Mouse (Mus musculus): ENCODE results near the gene Klra2.

The Klra2 gene

DNA sequence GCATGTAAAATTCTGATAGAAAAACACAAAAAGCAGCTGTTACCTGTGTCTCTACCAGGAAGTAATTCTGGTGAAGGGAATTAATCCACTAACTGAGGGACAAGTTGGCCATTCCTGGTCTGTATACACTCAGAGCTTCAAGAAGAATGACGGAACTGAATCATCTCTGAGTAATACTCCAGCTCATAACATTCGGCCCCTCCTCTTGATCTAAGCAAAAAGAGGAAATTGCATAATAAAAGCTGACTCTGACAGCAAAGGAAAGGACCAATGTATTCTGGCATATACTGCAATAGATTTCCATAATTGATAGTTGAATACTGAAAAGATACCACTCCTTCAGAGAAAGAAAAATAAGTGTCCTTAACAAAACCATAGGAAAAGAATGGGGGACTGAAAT, at the start of gene Klra2:
Klra2 (minus strand) TSS at position 157 of the 400 bp plus-strand sequence.
- in situ Hi-C loops (cut with MboI) = no loop called here

DNA sequence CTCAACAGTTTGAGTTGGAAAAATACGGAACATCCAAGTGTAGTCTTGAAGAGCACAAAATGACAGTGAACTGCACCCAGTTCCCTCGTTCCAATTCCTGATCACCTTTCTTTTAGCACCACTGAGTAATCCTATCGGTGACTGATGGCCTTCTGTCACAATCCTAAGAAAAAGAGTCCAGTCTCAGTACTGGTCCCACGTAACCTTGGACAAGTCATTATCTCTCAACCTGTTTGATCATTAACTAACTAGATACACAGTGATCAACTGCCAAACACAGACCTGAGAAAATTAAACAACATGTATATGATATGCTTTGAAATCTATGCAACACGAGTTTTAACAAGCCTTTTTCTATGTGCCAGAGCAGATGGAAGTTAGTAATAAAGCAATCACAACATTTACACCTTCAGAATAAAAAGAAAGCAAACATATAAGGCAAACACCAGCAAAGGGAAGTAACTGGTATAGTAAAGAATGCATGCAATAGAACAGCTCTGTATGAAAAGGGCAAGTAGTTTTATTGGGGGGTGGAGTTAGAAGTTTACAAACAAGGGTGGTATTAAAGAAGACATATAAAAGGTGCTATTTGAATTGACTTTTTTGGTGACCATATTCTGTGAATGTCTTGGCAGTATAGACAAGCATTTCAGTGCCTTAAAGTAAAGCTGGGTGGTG, 47.4 kb upstream of the Klra2 start:
- in situ Hi-C loops (cut with MboI) = loop anchor here (25.0 kb wide), 1 partner anchor 1707 kb away; the partner anchor contains the start of genes Klrd1 and Klre1

DNA sequence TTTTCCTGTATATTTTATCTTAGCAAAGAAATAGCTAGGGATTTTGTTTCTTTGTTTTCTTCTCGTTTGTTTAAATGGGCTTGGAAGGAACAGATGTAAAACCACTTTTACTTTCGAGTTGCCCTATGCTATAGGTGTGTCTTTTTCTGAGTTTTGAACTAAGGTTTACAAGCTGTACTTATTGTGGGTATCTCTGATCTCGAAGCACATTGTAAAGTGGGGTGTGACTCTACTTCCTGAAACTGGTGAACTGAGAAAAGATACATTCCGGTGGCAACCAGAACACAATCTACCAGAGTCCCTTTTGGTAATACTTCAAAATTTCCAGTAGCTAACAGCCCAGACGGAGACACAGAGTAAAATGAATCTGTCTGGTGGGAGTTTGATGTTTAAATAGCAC, 46.8 kb upstream of the Klra2 start:
- in situ Hi-C loops (cut with MboI) = loop anchor here (25.0 kb wide), 1 partner anchor 1707 kb away; the partner anchor contains the start of genes Klrd1 and Klre1

DNA sequence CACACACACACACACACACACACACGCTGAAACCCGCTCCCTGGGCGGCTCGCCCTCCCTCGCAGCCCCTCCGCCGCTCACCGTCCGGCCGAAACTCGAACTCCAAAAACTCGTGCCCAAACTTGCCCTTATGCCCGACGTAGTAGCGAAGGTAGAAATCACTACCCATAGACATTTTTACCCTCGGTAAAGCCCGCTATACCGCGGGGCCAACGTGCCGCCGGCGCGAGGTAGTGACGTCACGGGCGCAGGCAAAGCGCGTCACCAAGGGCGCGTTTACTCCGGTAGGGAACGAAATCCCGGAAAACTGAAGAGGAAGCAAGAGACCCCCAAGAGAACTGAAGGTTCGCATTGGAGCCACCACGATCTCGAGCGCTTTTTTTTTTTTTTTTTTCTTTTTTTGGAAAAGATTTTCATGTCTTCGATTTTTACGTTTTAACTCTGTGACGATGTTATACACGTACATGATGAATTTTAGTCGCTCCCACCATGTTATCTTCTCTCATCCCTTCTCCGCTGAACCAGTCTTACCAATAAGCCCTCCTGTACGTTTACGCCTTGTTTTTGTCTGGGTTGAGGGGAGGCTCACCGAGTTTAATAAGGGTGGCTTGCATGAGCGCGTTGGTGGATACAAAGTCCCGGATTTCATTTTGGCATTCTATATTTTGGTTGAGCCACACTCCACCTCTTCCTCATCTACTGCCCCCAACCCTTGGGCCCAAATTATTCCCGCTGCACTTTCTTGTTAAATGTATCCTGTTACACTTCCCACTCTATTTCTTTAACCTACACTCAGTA, 46.0 kb upstream of the Klra2 start, which contains the start of gene Magohb:
Magohb (minus strand) TSS at position 254 of the 798 bp plus-strand sequence.
- in situ Hi-C loops (cut with MboI) = loop anchor here (25.0 kb wide), 1 partner anchor 1706 kb away; the partner anchor contains the start of genes Klrd1 and Klre1

DNA sequence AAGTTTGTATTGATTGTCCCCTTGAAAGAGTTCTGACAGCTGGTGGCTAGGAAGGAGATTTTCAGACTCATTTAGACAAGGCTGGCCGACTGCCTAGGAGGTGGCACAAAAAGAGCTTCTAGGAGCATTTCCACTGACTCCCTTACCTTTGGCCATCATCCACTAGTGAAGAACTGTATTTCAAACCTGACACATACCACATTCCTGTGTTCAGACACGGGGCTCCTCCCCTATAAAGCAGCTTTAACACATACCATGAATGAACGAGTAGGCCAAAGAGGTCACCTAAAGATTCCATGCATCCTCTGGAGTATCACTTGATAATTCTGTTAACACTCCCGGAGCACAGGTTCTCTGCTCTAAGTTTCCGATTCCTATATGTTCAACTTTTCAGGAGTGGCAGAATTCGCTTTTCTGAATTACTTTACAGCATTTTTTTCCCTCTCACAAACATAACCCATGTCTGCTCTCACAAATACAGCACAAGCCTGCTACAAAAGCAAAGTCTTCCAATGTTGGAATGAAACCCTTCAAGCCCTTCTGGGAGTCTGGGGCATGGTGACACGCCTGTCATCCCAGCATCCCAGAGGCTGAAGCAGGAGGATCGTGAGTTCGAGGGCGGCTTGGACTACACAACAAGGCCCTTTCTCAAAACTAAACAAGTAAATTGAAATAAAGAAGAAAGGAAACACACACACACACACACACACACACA, 45.3 kb upstream of the Klra2 start:
- in situ Hi-C loops (cut with MboI) = loop anchor here (25.0 kb wide), 1 partner anchor 1705 kb away; the partner anchor contains the start of genes Klrd1 and Klre1

DNA sequence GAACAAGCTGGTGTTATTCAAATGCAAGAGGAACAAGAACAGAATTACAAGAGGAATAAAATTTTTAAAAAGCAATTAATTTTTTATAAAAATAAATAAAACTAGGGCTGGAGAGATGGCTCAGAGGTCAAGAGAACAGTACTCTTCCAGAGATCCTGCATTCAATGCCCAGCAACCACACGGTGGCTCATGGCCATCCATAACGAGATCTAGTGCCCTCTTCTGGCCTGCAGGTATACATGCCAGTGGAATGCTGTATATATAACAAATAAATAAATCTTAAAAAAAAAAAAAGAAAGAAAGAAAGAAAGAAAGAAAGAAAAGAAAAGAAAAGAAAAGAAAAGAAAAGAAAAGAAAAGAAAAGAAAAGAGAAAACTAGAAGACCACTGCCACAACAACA, 43.3 kb upstream of the Klra2 start:
- in situ Hi-C loops (cut with MboI) = loop anchor here (25.0 kb wide), 1 partner anchor 1703 kb away; the partner anchor contains the start of genes Klrd1 and Klre1

DNA sequence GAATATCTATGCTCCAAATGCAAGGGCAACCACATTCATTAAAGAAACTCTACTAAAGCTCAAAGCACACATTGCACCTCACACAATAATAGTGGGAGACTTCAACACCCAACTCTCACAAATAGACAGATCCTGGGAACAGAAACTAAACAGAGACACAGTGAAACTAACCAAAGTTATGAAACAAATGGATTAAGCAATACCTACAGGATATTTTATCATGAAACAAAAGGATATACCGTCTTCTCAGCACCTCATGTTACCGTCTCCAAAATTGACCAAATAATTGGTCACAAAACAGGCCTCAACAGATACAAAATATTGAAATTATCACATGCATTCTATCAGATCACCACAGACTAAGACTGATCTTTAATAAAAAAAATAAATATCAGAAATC, 31.0 kb upstream of the Klra2 start:
- in situ Hi-C loops (cut with MboI) = loop anchor here (25.0 kb wide), 1 partner anchor 1691 kb away; the partner anchor contains the start of genes Klrd1 and Klre1

DNA sequence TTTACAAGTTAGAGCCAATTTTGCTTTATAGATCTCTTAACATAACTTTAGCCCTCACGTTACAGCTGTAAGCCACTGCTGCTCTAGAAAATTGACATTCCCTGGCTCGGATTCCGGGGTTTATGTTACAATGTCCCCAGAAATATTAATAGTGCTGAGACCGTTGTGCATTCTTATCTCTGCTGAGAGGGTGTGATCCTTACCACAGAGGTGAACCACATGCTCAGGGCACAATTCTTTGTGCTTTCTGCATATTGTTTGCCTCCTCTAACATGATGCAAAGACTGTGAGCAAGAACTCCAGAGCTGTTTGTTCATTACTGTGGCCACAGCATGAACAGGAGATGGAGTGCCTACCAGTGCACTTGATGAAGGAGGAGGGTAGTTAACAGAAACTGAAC, 29.5 kb upstream of the Klra2 start:
- in situ Hi-C loops (cut with MboI) = loop anchor here (25.0 kb wide), 1 partner anchor 1689 kb away; the partner anchor contains the start of genes Klrd1 and Klre1

DNA sequence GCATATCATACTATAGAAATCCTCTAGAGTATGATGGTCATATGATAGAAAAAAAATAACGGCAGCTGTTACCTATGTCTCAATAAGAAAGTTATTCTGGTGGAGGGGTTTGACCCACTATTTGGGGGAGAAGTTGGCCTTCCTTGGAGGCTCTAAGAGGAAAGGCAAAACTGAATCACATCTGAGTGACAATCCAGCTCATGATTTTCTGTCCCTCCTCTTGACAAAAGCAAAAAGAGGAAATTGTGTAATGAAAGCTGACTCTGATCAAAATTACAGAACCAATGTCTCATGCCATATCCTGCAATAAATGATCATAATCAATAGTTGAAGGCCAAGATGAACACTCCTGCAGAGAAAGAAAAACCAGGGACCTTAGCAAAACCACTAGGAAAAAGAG, 25.1 kb upstream of the Klra2 start:
- in situ Hi-C loops (cut with MboI) = no loop called here

DNA sequence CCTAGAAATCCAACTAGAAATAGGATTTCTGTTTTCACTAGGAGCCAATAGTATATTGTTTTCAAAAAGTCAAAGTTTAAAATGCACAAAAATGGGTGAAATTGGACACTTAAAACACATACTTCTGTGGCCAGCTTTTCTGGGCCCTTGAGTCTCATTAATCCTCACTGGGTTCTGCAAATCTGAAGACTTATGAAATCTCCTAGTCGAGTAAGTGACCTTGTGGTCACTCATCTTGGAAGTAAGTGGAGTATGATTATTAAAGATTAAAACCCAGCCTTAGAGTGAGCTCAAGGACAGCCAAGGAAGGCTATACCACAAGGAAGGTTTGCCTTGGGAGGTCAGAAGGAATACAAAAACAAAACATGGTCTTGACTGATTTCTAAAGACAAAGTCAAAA, 23.1 kb upstream of the Klra2 start:
- in situ Hi-C loops (cut with MboI) = no loop called here

DNA sequence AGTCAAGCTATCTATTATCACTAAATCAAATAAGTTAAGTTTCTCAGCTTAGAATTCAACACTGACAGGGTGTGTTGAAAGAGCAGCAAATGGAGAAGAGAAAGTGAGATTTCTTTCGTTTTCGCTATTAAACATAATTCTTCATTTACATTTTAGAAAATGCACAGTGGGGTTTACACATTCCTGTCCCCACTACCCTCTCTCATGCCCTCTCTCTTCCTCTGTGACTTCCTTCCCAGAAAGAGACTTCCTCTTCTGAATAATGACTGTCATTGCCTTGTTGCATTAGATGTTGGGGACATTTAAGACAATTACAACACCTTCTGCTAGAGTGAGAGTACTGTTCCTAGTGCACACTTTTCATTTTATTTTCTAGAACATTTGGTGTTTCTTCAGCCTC, 22.4 kb upstream of the Klra2 start:
- in situ Hi-C loops (cut with MboI) = no loop called here

DNA sequence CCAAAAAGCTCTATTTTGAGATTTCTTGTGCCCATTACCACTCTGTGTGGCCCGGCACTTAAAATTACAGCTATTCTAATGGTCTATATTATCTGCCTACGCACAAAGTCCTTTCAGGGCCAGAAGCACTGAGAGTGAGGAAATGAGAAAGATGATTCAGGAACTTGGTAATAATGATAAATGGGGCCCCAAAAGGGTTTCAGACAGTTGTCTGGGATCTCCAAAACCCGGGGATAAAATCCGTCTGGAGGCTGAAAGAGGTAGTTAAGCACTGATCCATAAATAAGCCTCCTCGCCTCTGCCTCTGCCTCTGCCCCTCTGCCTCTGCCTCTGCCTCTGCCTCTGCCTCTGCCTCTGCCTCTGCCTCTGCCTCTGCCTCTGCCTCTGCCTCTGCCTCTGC, 17.0 kb upstream of the Klra2 start:
- in situ Hi-C loops (cut with MboI) = no loop called here

DNA sequence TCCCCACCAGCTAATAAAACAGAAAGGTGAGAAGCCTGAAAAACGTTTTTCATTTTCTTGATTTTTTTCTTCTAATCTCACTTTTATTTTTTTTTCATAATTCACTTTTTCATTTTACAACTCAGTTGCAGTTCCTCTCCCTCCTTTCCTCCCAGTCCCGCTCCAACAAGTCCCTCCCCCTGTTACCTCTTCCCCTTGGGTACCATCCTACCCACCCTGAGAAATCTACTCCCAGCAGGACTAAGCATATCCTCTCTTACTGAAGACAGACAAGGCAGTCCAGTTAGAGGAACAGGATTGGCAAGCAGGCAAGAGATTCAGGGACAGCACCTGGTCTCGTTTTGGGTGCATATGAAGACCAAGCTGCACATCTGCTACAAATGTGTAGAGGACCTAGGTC, 15.6 kb upstream of the Klra2 start:
- in situ Hi-C loops (cut with MboI) = no loop called here

DNA sequence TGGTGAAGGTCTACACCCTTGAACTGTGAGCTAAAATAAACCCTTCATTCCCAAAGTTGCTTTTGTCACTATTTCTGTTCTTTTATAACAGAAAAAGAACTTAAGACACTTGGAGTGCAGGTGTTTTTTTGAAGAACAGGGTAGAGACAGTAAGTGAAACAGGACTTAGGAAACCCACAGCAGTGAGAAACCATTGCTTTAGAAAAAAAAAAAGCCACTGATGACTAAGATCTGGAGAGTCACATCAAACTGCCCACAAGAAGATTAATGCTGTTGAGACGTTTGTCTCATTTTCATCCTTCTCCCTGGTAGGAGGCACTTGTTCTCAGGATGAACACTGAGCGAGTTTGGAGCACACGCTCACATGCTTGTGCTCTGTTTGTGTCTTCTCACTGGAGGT, 14.8 kb upstream of the Klra2 start:
- in situ Hi-C loops (cut with MboI) = no loop called here

DNA sequence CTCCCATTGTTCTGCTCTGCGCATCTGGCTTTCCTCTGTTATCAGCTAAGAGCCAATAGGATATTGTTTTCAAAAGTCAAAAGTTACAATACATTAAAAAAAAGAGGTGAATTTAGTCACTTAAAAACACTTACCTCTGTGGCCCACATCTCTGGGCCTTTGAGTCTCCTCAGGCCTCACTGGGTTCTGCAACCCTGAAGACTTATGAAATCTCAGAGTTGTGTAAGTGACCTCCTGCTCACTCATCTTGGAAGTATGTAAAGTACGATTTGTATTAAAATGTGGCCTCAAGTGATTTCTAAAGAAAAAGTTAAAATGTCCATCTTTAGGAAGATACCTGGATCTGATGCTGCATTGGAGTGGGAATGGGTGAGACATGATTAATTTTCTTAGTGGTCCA, 2.1 kb downstream of the Klra2 start:
- in situ Hi-C loops (cut with MboI) = no loop called here

All from mature B cell (primary cell).